Mouse (Mus musculus) heart, embryonic 13.5 days (tissue): ENCODE data around the gene Rab6a. TPM values are rescaled to one million over a fixed set of nuclear protein-coding genes. Genes with fewer than 3 reads are reported as not detected.
A peak's percentile ranks its signal among the peaks of the same experiment; 100 is the strongest.

ENCODE experiments used
- ATAC-seq: fragments of 200-750 bp; cut with Nextera tagmentation; 2 replicates; pipeline ENCODE4 v1.8.0; 2017; ENCODE audit warnings: moderate TSS enrichment; ENCODE audit not compliant: insufficient number of reproducible peaks, low FRiP score, low TSS enrichment; ENCODE audit errors: extremely low read depth
- H3K27ac ChIP-seq: fragments of 300-500 bp; sonication (generic); replicated peaks from 2 replicates; pipeline ENCODE4 v1.5.1; 2015; ENCODE audit warnings: moderate library complexity, mild to moderate bottlenecking, inconsistent platforms
- H3K27me3 ChIP-seq: fragments of 300-500 bp; sonication (generic); replicated peaks from 2 replicates; pipeline ENCODE4 v1.6.1; 2015; ENCODE audit warnings: mild to moderate bottlenecking, inconsistent platforms
- H3K36me3 ChIP-seq: fragments of 300-500 bp; sonication (generic); 2 replicates; pipeline ENCODE4 v1.6.1; 2015; ENCODE audit warnings: mild to moderate bottlenecking, inconsistent platforms
- H3K4me1 ChIP-seq: fragments of 300-500 bp; sonication (generic); 2 replicates; pipeline ENCODE4 v1.6.1; 2015; ENCODE audit warnings: inconsistent platforms
- H3K4me2 ChIP-seq: fragments of 300-500 bp; sonication (generic); 2 replicates; pipeline ENCODE4 v1.6.1; 2015; ENCODE audit warnings: inconsistent platforms, mild to moderate bottlenecking, moderate library complexity
- H3K4me3 ChIP-seq: fragments of 300-500 bp; sonication (generic); 2 replicates; pipeline ENCODE4 v1.5.1; 2015; ENCODE audit warnings: moderate library complexity, mild to moderate bottlenecking, inconsistent platforms
- H3K9ac ChIP-seq: fragments of 300-500 bp; sonication (generic); 2 replicates; pipeline ENCODE4 v1.6.1; 2015; ENCODE audit warnings: inconsistent platforms, mild to moderate bottlenecking, moderate library complexity
- H3K9me3 ChIP-seq: fragments of 300-500 bp; sonication (generic); 2 replicates; pipeline ENCODE4 v1.6.1; 2016; ENCODE audit warnings: inconsistent platforms
- WGBS: fragments of 180-500 bp; shearing (Covaris S2); methylation state at CpG from one replicate; pipeline ENCODE4 v1.1.7; 2015; ENCODE audit warnings: mixed read lengths; 5-methylcytosine and 5-hydroxymethylcytosine counted together
- polyA plus RNA-seq: library from polyadenylated mRNA; unstranded; fragments of >200 nt; fragmentation: Nextera tagmentation; extraction: Ambion mirVana; gene quantifications from 2 replicates; pipeline ENCODE4 v1.2.1, GENCODE M21; 2015

Rab6a gene
- polyA plus RNA-seq, 1 experiment from 2014 or later = 82.4 TPM

DNA sequence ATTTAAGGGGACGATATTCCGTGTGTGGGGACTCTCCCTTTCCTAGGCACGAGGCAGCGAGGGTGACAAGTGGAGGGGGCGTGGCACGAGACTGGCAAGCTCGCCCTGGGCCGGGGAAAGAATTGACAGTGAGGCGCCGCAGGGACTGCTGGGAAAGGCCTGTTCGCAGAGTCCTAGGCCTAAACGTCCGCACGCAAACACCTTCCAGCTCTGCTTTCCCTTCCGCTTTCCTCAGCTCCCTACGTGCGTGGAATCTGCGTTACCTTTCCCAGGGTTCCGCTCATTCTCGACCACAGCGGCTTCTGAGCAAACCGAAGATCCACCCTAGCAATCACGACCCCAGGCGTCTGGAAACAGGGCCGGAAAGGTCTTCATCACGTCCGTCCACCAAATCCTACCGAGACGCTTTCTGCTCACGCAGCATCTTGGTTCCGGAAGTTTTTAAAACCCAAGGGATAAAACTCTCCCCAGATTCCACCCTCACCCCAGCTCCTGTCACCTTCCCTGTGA lies 24.4 kb upstream of the Rab6a start:
- peak overlapping the region; percentile 92 for H3K27ac ChIP-seq
- peaks cover 7% of the 10 kb centered on the region; the same call in 1 of the 2 replicates for H3K36me3 ChIP-seq
- no peaks in the 10 kb centered on the region for H3K27me3 ChIP-seq
- H3K9ac ChIP-seq = peak overlapping the region; percentile 89
- peak overlapping the region; percentile 71 for H3K4me3 ChIP-seq
- no peaks in the 10 kb centered on the region for H3K9me3 ChIP-seq
- H3K4me2 ChIP-seq = peak overlapping the region; percentile 80
- peaks cover 25% of the 10 kb centered on the region for H3K4me1 ChIP-seq
- 0% methylated on average over 31 of the region's 31 CpGs for WGBS
- no peak; the same call in none of the 2 replicates for ATAC-seq

- no peaks in the 10 kb centered on the region for H3K9me3 ChIP-seq
- no peak overlapping the region for H3K4me2 ChIP-seq
- H3K4me1 ChIP-seq = no peaks in the 10 kb centered on the region
- H3K36me3 ChIP-seq = no peaks in the 10 kb centered on the region
- no peak for ATAC-seq
- H3K9ac ChIP-seq = no peak overlapping the region
- H3K4me3 ChIP-seq = no peak overlapping the region
- WGBS = 55% methylated on average over 1 of the region's 1 CpGs
- H3K27me3 ChIP-seq = no peaks in the 10 kb centered on the region
- H3K27ac ChIP-seq = no peak overlapping the region
Measured at GRCm38 (mm10) chr7:100589816-100590215, 17.4 kb upstream of the Rab6a start.

DNA sequence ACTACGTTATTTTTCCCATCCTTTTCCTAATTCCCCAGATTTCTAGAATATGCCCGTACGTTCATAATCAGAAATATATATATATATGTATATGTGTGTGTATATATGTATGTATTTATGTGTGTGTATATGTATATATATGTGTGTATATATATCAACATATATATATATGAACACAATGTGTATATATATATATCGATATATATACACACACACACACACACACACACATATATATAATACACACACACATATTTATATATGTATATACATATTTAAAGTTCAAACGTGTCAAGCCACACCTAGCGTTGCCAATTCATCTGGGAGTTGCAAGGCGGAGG lies 16.7 kb upstream of the Rab6a start:
- peak overlapping the region; percentile 81 for H3K9ac ChIP-seq
- ATAC-seq = no peak
- WGBS = 42% methylated on average over 7 of the region's 7 CpGs
- H3K4me3 ChIP-seq = peak overlapping the region; percentile 61
- no peaks in the 10 kb centered on the region for H3K36me3 ChIP-seq
- peak overlapping the region; percentile 69 for H3K4me2 ChIP-seq
- H3K4me1 ChIP-seq = no peaks in the 10 kb centered on the region
- H3K27ac ChIP-seq = peak overlapping the region; percentile 92
- H3K9me3 ChIP-seq = no peaks in the 10 kb centered on the region
- H3K27me3 ChIP-seq = no peaks in the 10 kb centered on the region

GRCm38 (mm10) chr7:100590845-100591521 lies 16.2 kb upstream of the Rab6a start:
- Histone ChIP-seq H3K4me1 (no peaks in the 10 kb centered on the region), H3K27ac (peak overlapping the region; percentile 92), H3K9me3 (no peaks in the 10 kb centered on the region), H3K27me3 (no peaks in the 10 kb centered on the region), H3K9ac (peak overlapping the region; percentile 81), H3K4me3 (peak overlapping the region; percentile 61), H3K36me3 (no peaks in the 10 kb centered on the region), H3K4me2 (peak overlapping the region; percentile 69)
- WGBS = under 1% methylated on average over 17 of the region's 20 CpGs
- peak; percentile 92 for ATAC-seq

- no peaks in the 10 kb centered on the region for H3K27me3 ChIP-seq
- no peaks in the 10 kb centered on the region for H3K9me3 ChIP-seq
- no peak for ATAC-seq
- H3K4me2 ChIP-seq = peak overlapping the region; percentile 69
- peak overlapping the region; percentile 92 for H3K27ac ChIP-seq
- H3K4me3 ChIP-seq = peak overlapping the region; percentile 61
- no peaks in the 10 kb centered on the region for H3K36me3 ChIP-seq
- no peaks in the 10 kb centered on the region for H3K4me1 ChIP-seq
- H3K9ac ChIP-seq = peak overlapping the region; percentile 81
- 9% methylated on average over 2 of the region's 2 CpGs for WGBS
Measured at GRCm38 (mm10) chr7:100591522-100591852, 15.7 kb upstream of the Rab6a start.

- Histone ChIP-seq H3K4me3 (no peak overlapping the region), H3K36me3 (no peaks in the 10 kb centered on the region), H3K4me2 (no peak overlapping the region), H3K27ac (no peak overlapping the region), H3K27me3 (no peaks in the 10 kb centered on the region), H3K9me3 (no peaks in the 10 kb centered on the region), H3K4me1 (no peaks in the 10 kb centered on the region), H3K9ac (no peak overlapping the region)
- no peak for ATAC-seq
Measured at GRCm38 (mm10) chr7:100593349-100593748, 13.9 kb upstream of the Rab6a start.

DNA sequence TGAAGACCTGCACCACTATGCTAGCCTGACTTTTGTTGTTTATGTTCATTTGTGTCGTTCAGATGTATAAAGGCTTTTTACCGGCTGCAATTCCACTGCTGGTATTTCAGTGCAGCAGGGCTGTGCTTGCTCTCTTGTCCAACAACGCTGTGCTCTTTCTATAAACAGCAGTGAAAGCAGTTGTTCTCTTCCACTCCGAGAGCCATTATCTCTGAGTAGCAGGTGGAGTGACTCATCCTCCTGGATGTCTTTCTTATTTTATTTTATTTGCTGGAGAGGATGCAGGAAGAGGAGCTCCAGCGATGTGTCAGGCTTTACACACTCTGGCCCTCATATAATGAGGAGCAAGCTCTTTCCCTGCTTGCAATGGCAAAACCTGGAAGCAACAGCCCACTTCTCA lies 7.0 kb upstream of the Rab6a start:
- Histone ChIP-seq H3K27ac (no peak overlapping the region), H3K4me2 (no peak overlapping the region), H3K27me3 (no peaks in the 10 kb centered on the region), H3K9me3 (0 out of 2 replicates have a peak, but pooled peaks cover 5% of the 10 kb centered on the region), H3K36me3 (no peaks in the 10 kb centered on the region), H3K4me1 (no peaks in the 10 kb centered on the region), H3K4me3 (no peak overlapping the region), H3K9ac (no peak overlapping the region)
- 62% methylated on average over 5 of the region's 5 CpGs for WGBS
- no peak for ATAC-seq

DNA sequence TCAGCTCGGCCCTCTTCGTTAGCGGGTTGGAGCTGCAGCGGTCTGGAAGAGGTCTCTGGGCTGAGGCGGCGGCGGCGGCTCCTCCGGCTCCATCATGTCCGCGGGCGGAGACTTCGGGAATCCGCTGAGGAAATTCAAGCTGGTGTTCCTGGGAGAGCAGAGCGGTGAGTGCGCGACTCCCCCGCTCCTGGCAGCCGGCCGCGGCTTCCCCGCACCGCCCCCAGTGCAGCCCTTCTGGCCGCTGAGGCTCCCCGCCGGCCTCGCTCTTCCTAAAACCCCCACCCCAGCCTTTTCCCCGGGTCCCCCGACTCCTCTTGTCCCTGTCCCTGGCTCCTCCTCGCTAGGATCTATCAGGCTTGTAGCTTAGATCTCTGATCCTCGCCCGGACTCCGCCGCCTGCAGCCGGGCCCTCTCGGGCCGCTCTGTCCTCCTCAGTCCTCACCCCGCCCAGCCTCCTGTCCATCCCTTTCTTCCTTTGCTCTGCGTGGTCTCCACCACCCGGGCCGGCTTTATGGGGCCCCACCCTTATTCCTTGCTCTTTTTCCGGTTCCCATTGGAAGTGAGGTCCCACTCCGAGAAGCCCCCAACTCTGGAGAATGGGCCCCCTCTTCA lies 1.0 kb downstream of the Rab6a start, which contains the start of gene Mrpl48:
TSS of gene Mrpl48 (minus strand) at position 172 of the 612 bp plus-strand sequence.
- no peaks in the 10 kb centered on the region for H3K36me3 ChIP-seq
- peak within 1 kb of the TSS; percentile 81 for H3K4me2 ChIP-seq
- H3K27ac ChIP-seq = peak within 1 kb of the TSS; percentile 100
- WGBS = under 1% methylated on average over 42 of the region's 43 CpGs
- H3K9ac ChIP-seq = peak within 1 kb of the TSS; percentile 99
- H3K9me3 ChIP-seq = no peaks in the 10 kb centered on the region
- H3K4me1 ChIP-seq = peaks cover 19% of the 10 kb centered on the region
- ATAC-seq = peak; percentile 7; the same call in 1 of the 2 replicates
- H3K4me3 ChIP-seq = peak within 1 kb of the TSS; percentile 98
- H3K27me3 ChIP-seq = no peaks in the 10 kb centered on the region

- no peaks in the 10 kb centered on the region for H3K9me3 ChIP-seq
- H3K27ac ChIP-seq = peak overlapping the region; percentile 100
- no peaks in the 10 kb centered on the region for H3K36me3 ChIP-seq
- no peaks in the 10 kb centered on the region for H3K27me3 ChIP-seq
- peak overlapping the region; percentile 98 for H3K4me3 ChIP-seq
- no peak for ATAC-seq
- H3K4me1 ChIP-seq = peaks cover 19% of the 10 kb centered on the region
- peak overlapping the region; percentile 99 for H3K9ac ChIP-seq
- WGBS = 19% methylated on average over 4 of the region's 4 CpGs
- H3K4me2 ChIP-seq = peak overlapping the region; percentile 81
Measured at GRCm38 (mm10) chr7:100608910-100609309, 1.7 kb downstream of the Rab6a start.

GRCm38 (mm10) chr7:100616121-100616857 lies 9.1 kb downstream of the Rab6a start:
- no peaks in the 10 kb centered on the region for H3K9me3 ChIP-seq
- no peak for ATAC-seq
- no peak overlapping the region for H3K9ac ChIP-seq
- H3K4me3 ChIP-seq = no peak overlapping the region
- peaks cover 4% of the 10 kb centered on the region; the same call in 1 of the 2 replicates for H3K36me3 ChIP-seq
- H3K4me1 ChIP-seq = peaks cover 8% of the 10 kb centered on the region
- no peak overlapping the region for H3K27ac ChIP-seq
- 81% methylated on average over 4 of the region's 4 CpGs for WGBS
- no peaks in the 10 kb centered on the region for H3K27me3 ChIP-seq
- no peak overlapping the region for H3K4me2 ChIP-seq

DNA sequence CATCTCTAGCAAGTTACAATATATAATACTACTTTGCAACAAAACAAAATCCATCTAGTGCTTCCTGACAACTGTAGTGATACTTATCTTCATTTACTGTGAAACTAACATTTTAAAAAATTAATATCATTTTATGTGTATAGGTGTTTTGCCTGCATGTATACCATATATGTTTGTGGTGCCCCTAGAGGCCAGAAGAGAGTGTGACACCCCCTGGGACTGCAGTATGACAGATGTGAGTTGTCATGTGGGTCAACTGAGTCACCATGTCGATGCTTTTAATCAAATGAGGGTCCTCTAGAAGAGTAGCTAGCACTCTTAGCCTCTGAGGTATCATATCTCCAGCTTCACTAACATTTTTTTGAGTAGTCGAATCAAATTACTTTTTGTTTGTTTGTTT lies 15.1 kb downstream of the Rab6a start:
- H3K27me3 ChIP-seq = no peaks in the 10 kb centered on the region
- H3K4me1 ChIP-seq = peaks cover 5% of the 10 kb centered on the region
- peaks cover 4% of the 10 kb centered on the region; the same call in 1 of the 2 replicates for H3K36me3 ChIP-seq
- H3K4me3 ChIP-seq = no peak overlapping the region
- no peak for ATAC-seq
- no peaks in the 10 kb centered on the region for H3K9me3 ChIP-seq
- H3K9ac ChIP-seq = no peak overlapping the region
- WGBS = 73% methylated on average over 2 of the region's 2 CpGs
- no peak overlapping the region for H3K27ac ChIP-seq
- no peak overlapping the region for H3K4me2 ChIP-seq
